In genomic region chr16:84875012-84875717, GRCm38 (mm10) we compare ENCODE assay signal across 9 mouse cellular contexts. TPM values are rescaled to one million over a fixed set of nuclear protein-coding genes. Genes with fewer than 3 reads are reported as not detected.
DNase-seq lines count a peak whose midpoint lies in the region; ATAC-seq and TF ChIP-seq lines count a peak whose summit lies in the region.
"Had no signal": no experiment of that assay in that cellular context is flagged by ENCODE, and none has a peak within 500 bp of the region (broad histone marks: within the 10 kb centered on the region; RNA-seq: fewer than 3 reads in every experiment).

No protein-coding gene starts in this region.

- peak; percentile 63 for ATAC-seq in hindbrain, postnatal 0 days
- no peak for ATAC-seq in hindbrain, embryonic 12.5 days (ENCODE audit: low FRiP score)
- peak; percentile 48; the same call in 1 of the 2 replicates for ATAC-seq in lung, embryonic 15.5 days (ENCODE audit: borderline replicate concordance, extremely low read depth, low FRiP score, low TSS enrichment)

- H3K27me3 ChIP-seq in hindbrain, postnatal 0 days (ENCODE audit: insufficient read depth, low read length) = no peaks in the 10 kb centered on the region
- no peaks in the 10 kb centered on the region for H3K27me3 ChIP-seq in hindbrain, embryonic 12.5 days
- H3K27me3 ChIP-seq in lung, embryonic 15.5 days = no peaks in the 10 kb centered on the region
- H3K27me3 ChIP-seq in thymus, adult 2 months (ENCODE audit: control insufficient read depth, insufficient read depth, low read length) = no peaks in the 10 kb centered on the region

- 66% methylated on average over 24 of the region's 24 CpGs for WGBS in hindbrain, postnatal 0 days
- WGBS in hindbrain, embryonic 12.5 days = 84% methylated on average over 24 of the region's 24 CpGs
- WGBS in lung, embryonic 15.5 days = 43% methylated on average over 24 of the region's 24 CpGs
- WGBS in thymus, adult 2 months = 88% methylated on average over 24 of the region's 24 CpGs

- peak; percentile 69 for DNase-seq in hindbrain, postnatal 0 days (ENCODE audit: low spot score)
- peak; percentile 28 for DNase-seq in cerebellum, adult 9-11 months
- DNase-seq in heart, postnatal 36 days = peak; percentile 5 to 18
- DNase-seq in ovary, postnatal 36 days (ENCODE audit: low spot score) = no peak
- no peak for DNase-seq in adrenal gland, adult 18-20 months (ENCODE audit: low spot score in 2 of 2)
- no peak for DNase-seq in thymus, adult 2 months

- peak overlapping the region; percentile 4; the same call in 1 of the 2 replicates for H3K27ac ChIP-seq in hindbrain, postnatal 0 days
- no peak overlapping the region for H3K27ac ChIP-seq in hindbrain, embryonic 12.5 days
- H3K27ac ChIP-seq in lung, embryonic 15.5 days = no peak overlapping the region
- no peak overlapping the region for H3K27ac ChIP-seq in thymus, adult 2 months (ENCODE audit: control insufficient read depth, insufficient read depth, low read length)

- H3K4me2 ChIP-seq in hindbrain, postnatal 0 days (ENCODE audit: low read depth, low read length) = peak overlapping the region; percentile 29; the same call in 1 of the 2 replicates
- no peak overlapping the region for H3K4me2 ChIP-seq in hindbrain, embryonic 12.5 days (replicated peaks)
- H3K4me2 ChIP-seq in lung, embryonic 15.5 days = peak overlapping the region; percentile 54

- no peak for TF ChIP-seq POLR2A in thymus, adult 2 months (IDR thresholded peaks at IDR 0.05; ENCODE audit: control insufficient read depth, extremely low read depth, insufficient read depth, low read length, poor library complexity)

- no peak overlapping the region for H3K4me3 ChIP-seq in hindbrain, postnatal 0 days (ENCODE audit: low read length)
- no peak overlapping the region for H3K4me3 ChIP-seq in hindbrain, embryonic 12.5 days
- 0 out of 2 replicates have a peak overlapping the region, but pooled peaks have one; percentile 7 for H3K4me3 ChIP-seq in lung, embryonic 15.5 days
- H3K4me3 ChIP-seq in thymus, adult 2 months (ENCODE audit: control insufficient read depth, insufficient read depth, low read length) = no peak overlapping the region

- 0 out of 2 replicates have a peak, but pooled peaks cover 4% of the 10 kb centered on the region for H3K4me1 ChIP-seq in hindbrain, postnatal 0 days (ENCODE audit: insufficient read depth, low read length)
- H3K4me1 ChIP-seq in hindbrain, embryonic 12.5 days = peaks cover 10% of the 10 kb centered on the region
- no peaks in the 10 kb centered on the region for H3K4me1 ChIP-seq in lung, embryonic 15.5 days
- no peaks in the 10 kb centered on the region for H3K4me1 ChIP-seq in thymus, adult 2 months (replicated peaks; ENCODE audit: control insufficient read depth, insufficient read depth, low read length)

- intact Hi-C loops in heart, postnatal 36 days (cut with DNase I) = no loop called here

- H3K9me3 ChIP-seq in hindbrain, postnatal 0 days (ENCODE audit: low read length) = no peaks in the 10 kb centered on the region
- no peaks in the 10 kb centered on the region for H3K9me3 ChIP-seq in hindbrain, embryonic 12.5 days (replicated peaks)
- H3K9me3 ChIP-seq in lung, embryonic 15.5 days = no peaks in the 10 kb centered on the region
- H3K9me3 ChIP-seq: G1E had no signal

- TF ChIP-seq CTCF in hindbrain, postnatal 0 days (IDR thresholded peaks at IDR 0.05; ENCODE audit: low read depth) = peak; percentile 62
- TF ChIP-seq CTCF in thymus, adult 2 months (IDR thresholded peaks at IDR 0.05; ENCODE audit: borderline replicate concordance, control insufficient read depth, extremely low read depth, insufficient read depth, low read length, poor library complexity) = no peak

- H3K9ac ChIP-seq in hindbrain, postnatal 0 days (replicated peaks; ENCODE audit: low read length) = no peak overlapping the region
- no peak overlapping the region for H3K9ac ChIP-seq in hindbrain, embryonic 12.5 days
- H3K9ac ChIP-seq in lung, embryonic 15.5 days = no peak overlapping the region

- no peaks in the 10 kb centered on the region for H3K36me3 ChIP-seq in hindbrain, postnatal 0 days (ENCODE audit: insufficient read depth, low read length)
- H3K36me3 ChIP-seq in hindbrain, embryonic 12.5 days = no peaks in the 10 kb centered on the region
- H3K36me3 ChIP-seq in lung, embryonic 15.5 days = no peaks in the 10 kb centered on the region
- no peaks in the 10 kb centered on the region for H3K36me3 ChIP-seq in thymus, adult 2 months (ENCODE audit: control insufficient read depth, insufficient read depth, low read length)
- H3K36me3 ChIP-seq: G1E had no signal

RNA-seq across cellular contexts. Expression of gene Atp5j, which starts 39.7 kb away (rescaled TPM):
- 127 and 151 TPM in 2 replicates for total RNA-seq in hindbrain, postnatal 0 days (2014; rRNA removed)
- 1,026 and 1,029 TPM in 2 replicates for polyA plus RNA-seq in hindbrain, postnatal 0 days (2015; fragmentation: Nextera tagmentation; extraction: Ambion mirVana)
- 660 and 698 TPM in 2 replicates for polyA plus RNA-seq in hindbrain, embryonic 12.5 days (2016; fragmentation: Nextera tagmentation; extraction: Ambion mirVana)
- total RNA-seq in heart, postnatal 36 days (2021) = 1,000 to 10,000 TPM; 1,830 to 1,915 TPM
- polyA plus RNA-seq in lung, embryonic 15.5 days (2015; fragmentation: Nextera tagmentation; extraction: Ambion mirVana) = 838 and 872 TPM in 2 replicates
- 100 to 1,000 TPM; 410 to 505 TPM for total RNA-seq in adrenal gland, adult 18-20 months (2021)
- polyA plus RNA-seq in thymus, adult 2 months (2012; rRNA removed) = 214 and 216 TPM in 2 replicates

RNA-seq across cellular contexts. Expression of gene Gabpa, which starts 40.4 kb away (rescaled TPM):
- 14.8 and 20.4 TPM in 2 replicates for total RNA-seq in hindbrain, postnatal 0 days (2014; rRNA removed)
- polyA plus RNA-seq in hindbrain, postnatal 0 days (2015; fragmentation: Nextera tagmentation; extraction: Ambion mirVana) = 10.6 and 11.8 TPM in 2 replicates
- polyA plus RNA-seq in hindbrain, embryonic 12.5 days (2016; fragmentation: Nextera tagmentation; extraction: Ambion mirVana) = 36.9 and 38.1 TPM in 2 replicates
- total RNA-seq in heart, postnatal 36 days (2021) = 10 to 100 TPM; 37.0 to 47.7 TPM
- 35.5 and 39.7 TPM in 2 replicates for polyA plus RNA-seq in lung, embryonic 15.5 days (2015; fragmentation: Nextera tagmentation; extraction: Ambion mirVana)
- 10 to 100 TPM; 32.9 to 34.3 TPM for total RNA-seq in adrenal gland, adult 18-20 months (2021)
- polyA plus RNA-seq in thymus, adult 2 months (2012; rRNA removed) = 13.0 TPM in 2 replicates

Comparison
In these comparisons a context has a peak if more than half of its experiments do, and no peak if none do; other contexts are left out.
1. DNase-seq: peak in hindbrain, postnatal 0 days (single experiment), cerebellum, adult 9-11 months (single experiment) and heart, postnatal 36 days (2 of 2); none in ovary, postnatal 36 days (single experiment), adrenal gland, adult 18-20 months (0 of 2) and thymus, adult 2 months (single experiment).